Mouse (Mus musculus): Measurements from ENCODE around the gene Atp6v0c. TPM values are rescaled to one million over a fixed set of nuclear protein-coding genes. Genes with fewer than 3 reads are reported as not detected.

Gene Atp6v0c
- polyA plus RNA-seq, 1 experiment from 2014 or later: 783 TPM

- no peak for ATAC-seq
- Histone ChIP-seq H3K27ac (ENCODE audit: low read length) (no peak overlapping the region), H3K4me2 (ENCODE audit: low read depth, low read length) (no peak overlapping the region), H3K27me3 (replicated peaks; ENCODE audit: control insufficient read depth, insufficient read depth, low read length) (no peaks in the 10 kb centered on the region), H3K36me3 (ENCODE audit: control insufficient read depth, insufficient read depth, low read length) (no peaks in the 10 kb centered on the region), H3K9me3 (ENCODE audit: control insufficient read depth, low read length) (no peaks in the 10 kb centered on the region), H3K9ac (ENCODE audit: low read depth, low read length) (no peak overlapping the region), H3K4me3 (ENCODE audit: low read length) (no peak overlapping the region), H3K4me1 (ENCODE audit: control insufficient read depth, insufficient read depth, low read length) (no peaks in the 10 kb centered on the region)
- 81% methylated on average over 2 of the region's 2 CpGs for WGBS
These were observed 21.4 kb upstream of the Atp6v0c start for GRCm38 (mm10) chr17:24190934-24191333.

- Histone ChIP-seq H3K36me3 (ENCODE audit: control insufficient read depth, insufficient read depth, low read length) (no peaks in the 10 kb centered on the region), H3K4me3 (ENCODE audit: low read length) (no peak overlapping the region), H3K4me1 (ENCODE audit: control insufficient read depth, insufficient read depth, low read length) (peaks cover 7% of the 10 kb centered on the region; the same call in 1 of the 2 replicates), H3K27me3 (replicated peaks; ENCODE audit: control insufficient read depth, insufficient read depth, low read length) (no peaks in the 10 kb centered on the region), H3K27ac (ENCODE audit: low read length) (no peak overlapping the region), H3K9me3 (ENCODE audit: control insufficient read depth, low read length) (no peaks in the 10 kb centered on the region), H3K4me2 (ENCODE audit: low read depth, low read length) (no peak overlapping the region), H3K9ac (ENCODE audit: low read depth, low read length) (no peak overlapping the region)
- ATAC-seq: no peak
- WGBS: 78% methylated on average over 3 of the region's 3 CpGs
These were observed 4.8 kb upstream of the Atp6v0c start for GRCm38 (mm10) chr17:24174259-24174658.

GRCm38 (mm10) chr17:24173423-24173822 is 3.9 kb upstream of the Atp6v0c start:
- Histone ChIP-seq H3K27ac (ENCODE audit: low read length) (no peak overlapping the region), H3K4me3 (ENCODE audit: low read length) (no peak overlapping the region), H3K36me3 (ENCODE audit: control insufficient read depth, insufficient read depth, low read length) (no peaks in the 10 kb centered on the region), H3K27me3 (replicated peaks; ENCODE audit: control insufficient read depth, insufficient read depth, low read length) (no peaks in the 10 kb centered on the region), H3K9me3 (ENCODE audit: control insufficient read depth, low read length) (no peaks in the 10 kb centered on the region), H3K9ac (ENCODE audit: low read depth, low read length) (no peak overlapping the region), H3K4me2 (ENCODE audit: low read depth, low read length) (no peak overlapping the region), H3K4me1 (ENCODE audit: control insufficient read depth, insufficient read depth, low read length) (peaks cover 7% of the 10 kb centered on the region; the same call in 1 of the 2 replicates)
- 3% methylated on average over 3 of the region's 3 CpGs for WGBS
- ATAC-seq: no peak

GRCm38 (mm10) chr17:24171738-24172137 is 2.2 kb upstream of the Atp6v0c start:
- ATAC-seq: no peak
- no peaks in the 10 kb centered on the region for H3K9me3 ChIP-seq (ENCODE audit: control insufficient read depth, low read length)

GRCm38 (mm10) chr17:24170729-24171128 is 1.2 kb upstream of the Atp6v0c start:
- H3K4me3 ChIP-seq (ENCODE audit: low read length): no peak overlapping the region
- H3K27me3 ChIP-seq (replicated peaks; ENCODE audit: control insufficient read depth, insufficient read depth, low read length): no peaks in the 10 kb centered on the region
- no peak overlapping the region for H3K9ac ChIP-seq (ENCODE audit: low read depth, low read length)
- 76% methylated on average over 5 of the region's 5 CpGs for WGBS
- no peak for ATAC-seq
- H3K4me2 ChIP-seq (ENCODE audit: low read depth, low read length): no peak overlapping the region
- 0 out of 2 replicates have a peak, but pooled peaks cover 6% of the 10 kb centered on the region for H3K36me3 ChIP-seq (ENCODE audit: control insufficient read depth, insufficient read depth, low read length)
- H3K9me3 ChIP-seq (ENCODE audit: control insufficient read depth, low read length): no peaks in the 10 kb centered on the region
- peaks cover 16% of the 10 kb centered on the region for H3K4me1 ChIP-seq (ENCODE audit: control insufficient read depth, insufficient read depth, low read length)
- H3K27ac ChIP-seq (ENCODE audit: low read length): no peak overlapping the region

More at GRCm38 (mm10) chr17:24171738-24172137, 2.2 kb upstream of the Atp6v0c start:
- Histone ChIP-seq H3K27ac (ENCODE audit: low read length) (no peak overlapping the region), H3K4me2 (ENCODE audit: low read depth, low read length) (no peak overlapping the region), H3K4me3 (ENCODE audit: low read length) (no peak overlapping the region), H3K27me3 (replicated peaks; ENCODE audit: control insufficient read depth, insufficient read depth, low read length) (no peaks in the 10 kb centered on the region), H3K36me3 (ENCODE audit: control insufficient read depth, insufficient read depth, low read length) (0 out of 2 replicates have a peak, but pooled peaks cover 6% of the 10 kb centered on the region), H3K9ac (ENCODE audit: low read depth, low read length) (0 out of 2 replicates have a peak overlapping the region, but pooled peaks have one; percentile 8), H3K4me1 (ENCODE audit: control insufficient read depth, insufficient read depth, low read length) (peaks cover 16% of the 10 kb centered on the region)
- WGBS: 85% methylated on average over 4 of the region's 4 CpGs

GRCm38 (mm10) chr17:24170125-24170524 is 623 bp upstream of the Atp6v0c start:
- H3K27me3 ChIP-seq (replicated peaks; ENCODE audit: control insufficient read depth, insufficient read depth, low read length): no peaks in the 10 kb centered on the region
- 0 out of 2 replicates have a peak, but pooled peaks cover 6% of the 10 kb centered on the region for H3K36me3 ChIP-seq (ENCODE audit: control insufficient read depth, insufficient read depth, low read length)
- H3K9ac ChIP-seq (ENCODE audit: low read depth, low read length): peak overlapping the region; percentile 91
- no peak for ATAC-seq
- H3K27ac ChIP-seq (ENCODE audit: low read length): peak overlapping the region; percentile 96; the same call in 1 of the 2 replicates
- peak overlapping the region; percentile 70 for H3K4me2 ChIP-seq (ENCODE audit: low read depth, low read length)
- 58% methylated on average over 3 of the region's 3 CpGs for WGBS
- peaks cover 20% of the 10 kb centered on the region for H3K4me1 ChIP-seq (ENCODE audit: control insufficient read depth, insufficient read depth, low read length)
- peak overlapping the region; percentile 87 for H3K4me3 ChIP-seq (ENCODE audit: low read length)
- H3K9me3 ChIP-seq (ENCODE audit: control insufficient read depth, low read length): no peaks in the 10 kb centered on the region

GRCm38 (mm10) chr17:24168590-24169277 is 768 bp downstream of the Atp6v0c start:
- Histone ChIP-seq H3K9ac (ENCODE audit: low read depth, low read length) (peak overlapping the region; percentile 91), H3K27me3 (replicated peaks; ENCODE audit: control insufficient read depth, insufficient read depth, low read length) (no peaks in the 10 kb centered on the region), H3K4me2 (ENCODE audit: low read depth, low read length) (peak overlapping the region; percentile 69), H3K27ac (ENCODE audit: low read length) (peak overlapping the region; percentile 96), H3K9me3 (ENCODE audit: control insufficient read depth, low read length) (no peaks in the 10 kb centered on the region), H3K4me3 (ENCODE audit: low read length) (peak overlapping the region; percentile 87), H3K4me1 (ENCODE audit: control insufficient read depth, insufficient read depth, low read length) (peaks cover 21% of the 10 kb centered on the region), H3K36me3 (ENCODE audit: control insufficient read depth, insufficient read depth, low read length) (0 out of 2 replicates have a peak, but pooled peaks cover 6% of the 10 kb centered on the region)
- peak; percentile 31 for ATAC-seq
- 0% methylated on average over 41 of the region's 41 CpGs for WGBS

GRCm38 (mm10) chr17:24167891-24168505 is 1.5 kb downstream of the Atp6v0c start:
- no peak for ATAC-seq
- Histone ChIP-seq H3K4me3 (ENCODE audit: low read length) (peak overlapping the region; percentile 87), H3K27ac (ENCODE audit: low read length) (peak overlapping the region; percentile 96), H3K36me3 (ENCODE audit: control insufficient read depth, insufficient read depth, low read length) (0 out of 2 replicates have a peak, but pooled peaks cover 6% of the 10 kb centered on the region), H3K4me1 (ENCODE audit: control insufficient read depth, insufficient read depth, low read length) (peaks cover 21% of the 10 kb centered on the region), H3K4me2 (ENCODE audit: low read depth, low read length) (peak overlapping the region; percentile 69), H3K9me3 (ENCODE audit: control insufficient read depth, low read length) (no peaks in the 10 kb centered on the region), H3K27me3 (replicated peaks; ENCODE audit: control insufficient read depth, insufficient read depth, low read length) (no peaks in the 10 kb centered on the region), H3K9ac (ENCODE audit: low read depth, low read length) (peak overlapping the region; percentile 91)
- WGBS: 36% methylated on average over 7 of the region's 7 CpGs

- Histone ChIP-seq H3K4me1 (ENCODE audit: control insufficient read depth, insufficient read depth, low read length) (peaks cover 26% of the 10 kb centered on the region), H3K27ac (ENCODE audit: low read length) (no peak overlapping the region), H3K9me3 (ENCODE audit: control insufficient read depth, low read length) (no peaks in the 10 kb centered on the region), H3K9ac (ENCODE audit: low read depth, low read length) (no peak overlapping the region), H3K4me2 (ENCODE audit: low read depth, low read length) (peak overlapping the region; percentile 69; the same call in 1 of the 2 replicates), H3K36me3 (ENCODE audit: control insufficient read depth, insufficient read depth, low read length) (0 out of 2 replicates have a peak, but pooled peaks cover 6% of the 10 kb centered on the region), H3K4me3 (ENCODE audit: low read length) (no peak overlapping the region), H3K27me3 (replicated peaks; ENCODE audit: control insufficient read depth, insufficient read depth, low read length) (no peaks in the 10 kb centered on the region)
- no peak for ATAC-seq
- WGBS: 83% methylated on average over 6 of the region's 6 CpGs
These were observed 2.4 kb downstream of the Atp6v0c start for GRCm38 (mm10) chr17:24167120-24167519.

Data from intestine, embryonic 16.5 days (tissue).